Mouse (Mus musculus): ENCODE measurements around the gene Mgat1.
"Not testable (repeated sequence)": the region's sequence is repeated elsewhere in the genome, so short reads cannot be mapped to it uniquely, and the experiment has no call there.

The Mgat1 gene

DNA sequence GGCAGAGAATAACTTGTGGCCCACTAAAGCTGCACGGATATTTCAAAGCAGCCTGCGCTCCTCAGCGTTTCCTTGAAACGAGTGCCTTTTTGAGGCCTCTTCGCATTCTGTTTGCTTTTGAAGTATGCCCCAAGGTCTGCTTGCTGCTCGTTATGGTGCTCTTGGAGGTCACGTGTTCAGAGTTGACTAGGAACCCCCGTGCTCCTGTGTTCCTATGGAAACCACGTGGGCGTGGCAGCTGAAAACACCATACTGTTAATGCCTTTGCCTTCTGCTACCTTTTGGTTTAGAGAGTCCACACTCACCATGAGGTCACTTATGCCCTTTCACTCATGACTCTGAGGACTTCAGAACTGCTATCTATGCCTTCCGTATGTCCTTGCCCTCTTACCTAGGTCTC, 20.6 kb downstream of the Mgat1 start:
- DNase-seq (ENCODE audit: low read depth), result no peak

DNA sequence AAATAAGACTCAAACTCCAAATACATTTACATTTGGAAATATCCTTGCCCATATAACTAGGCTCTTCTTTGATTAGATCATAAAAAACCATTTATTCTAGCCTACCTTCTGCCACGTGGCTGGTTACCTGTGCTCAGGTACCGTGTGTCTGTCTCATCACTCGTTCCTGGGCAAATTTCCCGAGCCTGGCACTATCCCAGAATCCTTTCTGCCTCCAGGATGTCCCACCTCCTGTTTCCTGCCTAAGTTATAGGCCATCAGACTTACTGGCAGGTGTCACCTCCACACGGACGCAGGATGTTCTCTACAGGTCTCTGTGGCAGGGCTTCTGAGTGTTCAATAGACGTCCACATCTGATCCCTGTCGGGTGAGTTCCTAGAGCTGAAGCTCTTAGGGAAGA, 21.1 kb downstream of the Mgat1 start:
- DNase-seq (ENCODE audit: low read depth), result no peak

DNA sequence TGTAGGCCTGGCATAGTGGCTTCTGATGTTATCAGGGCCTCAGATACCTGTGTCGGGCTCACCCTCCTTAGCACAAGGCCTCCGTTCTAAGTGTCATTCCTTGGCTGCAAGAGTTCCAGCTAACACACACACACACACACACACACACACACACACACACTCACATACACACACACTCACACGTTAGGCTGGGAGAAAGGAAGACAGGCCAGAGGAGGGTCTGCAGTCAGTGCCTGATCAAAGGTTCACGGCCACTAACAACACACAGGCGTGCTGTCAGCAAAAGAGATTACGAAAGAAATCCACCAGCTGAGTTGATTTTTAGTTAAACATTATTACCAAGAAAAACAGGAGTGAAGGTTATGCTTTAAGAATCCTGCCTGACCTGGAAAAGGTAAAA, 22.7 kb downstream of the Mgat1 start:
- DNase-seq (ENCODE audit: low read depth), result no peak

DNA sequence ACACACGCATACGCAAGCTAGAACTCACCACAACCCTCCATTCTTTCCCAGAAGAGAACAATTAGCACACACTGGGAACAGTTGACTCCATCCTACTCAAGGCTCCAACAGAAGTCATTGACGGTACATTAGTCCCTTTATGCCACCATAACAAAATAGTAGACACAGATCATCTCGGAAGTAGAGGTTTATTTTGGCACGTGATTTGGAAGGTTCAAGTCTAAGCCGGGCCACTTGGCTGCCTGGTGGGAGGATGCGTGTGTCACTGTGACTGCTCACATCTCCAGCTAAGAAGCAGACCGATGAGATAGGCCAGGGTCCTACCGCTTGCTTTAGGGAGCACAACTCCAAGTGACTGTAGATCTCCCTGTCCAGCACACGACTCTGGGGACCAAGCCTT, 23.3 kb downstream of the Mgat1 start:
- DNase-seq (ENCODE audit: low read depth), result no peak

DNA sequence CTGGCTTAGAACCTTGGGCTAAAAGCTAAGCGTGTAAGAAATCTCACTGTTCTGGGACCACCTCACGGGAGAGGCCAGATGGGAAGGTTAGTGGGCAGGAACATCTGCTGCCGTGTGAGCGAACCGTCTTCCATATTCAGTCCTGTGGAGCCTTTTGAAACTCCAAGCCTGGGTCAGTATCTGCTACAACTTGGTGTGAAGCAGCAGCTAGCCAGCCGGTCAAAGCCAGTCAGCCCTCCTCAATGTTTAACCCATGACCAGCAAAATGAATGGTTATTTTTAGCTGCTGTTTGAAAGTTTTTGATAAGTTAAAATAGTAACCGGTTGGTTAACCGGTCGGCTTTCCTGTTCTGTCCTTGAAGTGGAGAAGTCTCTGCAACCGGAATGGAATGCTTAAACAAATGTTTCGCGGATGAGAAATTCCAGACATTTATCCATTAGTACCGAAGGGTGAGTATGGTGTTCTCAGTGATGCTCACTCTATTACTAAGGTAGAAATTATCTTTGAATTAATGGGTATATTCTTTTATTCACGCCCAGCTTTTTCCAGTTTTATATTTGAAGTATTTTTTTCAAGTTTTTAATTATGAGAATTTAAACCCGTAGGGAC, 24.1 kb downstream of the Mgat1 start:
- no peak for DNase-seq (ENCODE audit: low read depth)

DNA sequence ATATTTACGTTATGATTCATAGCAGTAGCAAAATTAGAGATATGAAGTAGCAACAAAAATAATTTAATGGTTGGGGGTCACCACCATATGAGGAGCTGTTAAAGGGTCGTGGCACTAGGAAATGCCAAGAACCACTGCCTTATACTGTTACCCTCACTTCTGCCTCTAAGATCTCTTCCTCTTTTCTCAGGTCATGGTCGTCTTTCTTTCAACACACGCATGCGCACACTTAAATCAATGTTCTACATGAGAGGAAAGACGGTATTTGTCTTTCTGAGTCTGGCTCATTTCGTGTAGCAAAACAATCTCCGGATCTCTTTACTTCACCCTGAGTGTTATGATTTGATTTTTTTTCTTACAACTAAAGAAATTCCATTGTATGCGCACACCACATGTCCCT, 25.8 kb downstream of the Mgat1 start:
- no peak for DNase-seq (ENCODE audit: low read depth)

DNA sequence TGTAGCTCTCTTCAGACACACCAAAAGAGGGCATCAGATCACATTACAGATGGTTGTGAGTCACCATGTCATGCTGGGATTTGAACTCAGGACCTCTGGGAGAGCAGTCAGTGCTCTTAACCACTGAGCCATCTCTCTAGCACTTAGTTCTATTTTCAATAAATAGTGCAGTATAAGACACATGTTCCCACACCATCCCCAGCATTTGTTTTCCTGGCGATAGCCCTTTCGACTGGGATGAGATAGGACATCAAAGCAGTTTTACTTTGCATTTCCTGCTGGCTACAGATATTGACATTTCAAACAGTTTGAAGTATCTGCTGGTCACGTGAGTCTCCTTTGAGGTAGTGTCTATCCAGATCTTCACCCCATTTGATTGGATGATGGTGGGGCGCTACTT, 26.4 kb downstream of the Mgat1 start:
- DNase-seq (ENCODE audit: low read depth), result no peak

DNA sequence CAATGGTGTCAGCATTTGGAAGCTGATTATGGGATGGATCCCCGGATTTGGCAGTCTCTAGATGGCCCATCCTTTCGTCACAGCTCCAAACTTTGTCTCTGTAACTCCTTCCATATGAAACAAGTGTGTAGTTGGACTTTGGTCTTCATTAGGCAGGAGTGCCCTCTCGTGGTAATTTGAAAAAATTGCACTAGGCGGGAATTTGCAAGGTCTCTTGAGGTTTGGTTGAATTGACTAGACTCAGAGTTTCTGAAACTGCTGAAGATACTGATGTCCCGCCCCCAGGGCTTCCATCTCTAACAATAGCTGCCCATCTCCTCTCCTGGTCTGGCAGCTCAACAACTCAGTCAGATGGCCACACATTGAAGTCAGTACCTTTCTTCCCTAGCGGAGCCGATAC, 27.3 kb downstream of the Mgat1 start:
- no peak for DNase-seq (ENCODE audit: low read depth)

DNA sequence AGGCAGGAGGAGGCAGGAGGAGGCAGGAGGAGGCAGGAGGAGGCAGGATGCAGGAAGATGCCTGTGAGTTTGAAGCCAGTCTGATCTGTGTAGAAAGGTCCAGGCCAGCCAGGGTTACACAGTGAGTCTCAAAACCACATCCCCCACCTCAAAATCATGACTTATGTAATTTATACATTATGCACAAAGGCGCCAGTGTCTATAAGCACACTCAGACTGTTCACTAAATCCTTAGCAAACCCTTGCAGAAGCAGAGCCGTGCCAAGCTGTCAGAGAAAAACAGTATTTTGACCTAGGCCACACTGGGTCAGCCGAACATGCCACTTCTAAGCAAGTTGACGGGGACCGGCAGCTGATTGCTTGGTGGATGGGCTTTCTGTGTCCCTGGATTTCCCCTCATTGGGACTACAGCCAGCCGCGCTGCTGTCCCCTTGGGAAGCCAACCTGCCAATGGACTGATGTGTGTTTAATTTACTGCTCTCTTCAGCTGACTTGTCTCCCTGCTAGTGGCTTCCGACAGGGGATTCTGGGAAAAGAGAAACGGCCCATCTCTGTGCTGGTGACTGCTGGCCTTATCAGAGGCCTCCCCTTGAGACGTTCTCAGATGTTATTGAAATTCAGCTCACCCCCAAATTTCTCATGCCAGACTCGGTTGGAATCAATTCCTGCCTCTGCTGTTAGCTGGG, 30.0 kb downstream of the Mgat1 start:
- no peak for DNase-seq (ENCODE audit: low read depth)

DNA sequence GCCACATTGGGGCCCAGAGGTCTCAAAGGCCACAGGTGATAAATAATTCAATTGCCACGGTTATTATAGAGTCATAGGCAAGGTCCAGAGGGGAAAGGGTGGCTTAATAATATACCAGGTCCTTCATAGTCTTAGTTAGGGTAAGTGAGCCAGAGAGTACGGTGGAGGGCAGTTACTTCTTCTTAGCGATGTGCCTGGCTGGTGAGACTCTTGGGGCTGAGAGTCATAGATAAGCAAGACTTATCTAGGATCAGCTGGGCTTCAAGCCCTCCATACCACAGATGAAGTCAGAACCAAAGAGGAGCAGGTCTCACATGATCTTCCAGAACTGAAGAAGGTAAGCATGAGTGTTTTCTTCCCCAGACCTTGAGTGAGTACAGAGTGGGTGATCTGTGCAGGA, 34.2 kb downstream of the Mgat1 start, which contains the start of gene Olfr1393:
Olfr1393 (plus strand) TSS at position 83 of the 400 bp plus-strand sequence.
- no peak for DNase-seq (ENCODE audit: low read depth)

DNA sequence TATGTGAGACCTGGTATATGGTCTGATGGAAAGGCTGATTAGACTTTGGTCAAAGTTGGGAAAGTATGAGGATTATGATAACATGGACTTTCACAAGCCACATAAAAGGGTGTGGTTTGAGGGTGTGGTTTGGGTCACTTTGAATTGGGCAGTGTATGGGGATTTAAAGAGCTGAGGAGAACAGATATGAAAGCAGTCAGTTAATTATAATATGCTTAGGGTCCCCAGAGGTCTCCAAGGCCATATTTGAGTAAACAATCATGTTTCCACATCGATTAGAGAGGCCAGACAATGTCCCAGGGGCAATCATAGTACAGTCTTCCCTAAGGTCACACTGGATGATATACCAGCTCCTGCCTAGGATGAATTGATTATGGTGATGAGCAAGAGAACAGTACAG, 41.0 kb downstream of the Mgat1 start, which contains the start of gene Olfr1392:
Olfr1392 (plus strand) TSS at position 301 of the 400 bp plus-strand sequence.
- DNase-seq (ENCODE audit: low read depth), result not testable (repeated sequence)

DNA sequence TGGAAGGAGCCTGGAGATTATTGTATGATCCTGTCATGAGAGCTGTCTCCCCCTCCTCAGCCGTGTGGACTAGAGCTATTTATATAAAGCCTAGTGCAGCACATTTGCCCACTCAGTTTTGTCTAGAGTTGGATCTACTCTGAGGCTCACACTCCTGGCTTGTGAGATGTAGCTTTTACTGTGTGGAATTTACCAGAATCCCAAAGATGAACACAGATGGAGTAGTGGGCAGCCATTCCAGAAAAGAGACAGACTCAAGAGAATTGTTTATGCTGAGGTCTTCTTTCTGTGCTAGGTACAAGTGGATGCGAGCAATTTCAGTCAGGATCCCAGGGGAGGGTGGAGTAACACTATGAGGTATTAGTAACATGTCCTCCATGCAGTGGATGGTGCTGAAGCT, 43.3 kb downstream of the Mgat1 start:
- no peak for DNase-seq (ENCODE audit: low read depth)

DNA sequence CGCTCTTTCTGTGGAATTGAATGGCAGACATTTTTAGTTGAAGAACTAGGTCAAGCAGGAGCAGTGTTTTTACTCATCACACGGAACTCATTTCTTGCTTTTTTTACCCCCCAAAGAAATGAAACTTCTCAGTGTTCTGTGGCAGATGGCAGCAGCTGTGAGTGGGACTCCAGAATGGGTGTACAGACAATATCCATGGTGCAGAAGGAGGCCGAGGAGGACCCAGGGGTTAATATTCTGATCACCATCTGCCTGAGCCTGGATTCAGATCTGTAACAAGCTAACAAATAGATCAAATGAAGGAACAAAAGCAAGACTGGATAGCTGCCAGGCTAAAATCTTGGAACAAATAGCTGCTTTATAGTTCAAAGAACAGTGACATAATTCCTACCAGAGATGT, 48.8 kb downstream of the Mgat1 start:
- DNase-seq (ENCODE audit: low read depth), result no peak

DNA sequence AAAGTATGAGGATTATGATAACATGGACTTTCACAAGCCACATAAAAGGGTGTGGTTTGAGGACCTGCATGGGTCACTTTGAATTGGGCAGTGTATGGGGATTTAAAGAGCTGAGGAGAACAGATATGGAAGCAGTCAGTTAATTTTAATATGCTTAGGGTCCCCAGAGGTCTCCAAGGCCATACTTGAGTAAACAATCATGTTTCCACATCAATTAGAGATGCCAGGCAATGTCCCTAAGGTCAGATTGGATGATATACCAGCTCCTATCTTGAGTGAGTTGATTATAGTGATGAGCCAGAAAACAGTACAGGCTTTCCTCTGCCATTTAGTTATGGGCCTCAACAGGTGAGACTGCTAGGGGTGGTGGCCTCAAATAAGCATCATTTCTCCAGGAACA, 60.5 kb downstream of the Mgat1 start, which contains the start of gene Olfr10:
Olfr10 (plus strand) TSS at position 301 of the 400 bp plus-strand sequence.
- DNase-seq (ENCODE audit: low read depth), result no peak

DNA sequence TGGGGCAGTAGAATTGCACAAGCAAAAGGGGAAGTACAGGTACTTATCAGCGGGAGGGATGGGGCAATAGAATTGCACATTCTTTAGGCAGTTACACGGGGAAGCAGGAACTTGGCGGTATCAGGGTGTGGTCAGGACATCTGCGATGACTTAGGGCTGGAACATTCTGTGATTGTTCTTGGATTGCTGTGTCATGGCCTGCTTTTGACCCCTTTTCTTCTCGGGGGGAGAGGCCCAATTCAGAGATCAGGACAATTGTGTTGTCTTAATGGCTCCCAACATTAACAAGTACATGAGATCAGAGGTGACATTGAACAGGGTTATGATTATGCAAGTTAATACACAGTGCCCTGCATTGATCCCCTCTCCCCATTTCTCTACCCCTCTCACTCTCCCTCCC, 64.6 kb downstream of the Mgat1 start:
- not testable (repeated sequence) for DNase-seq (ENCODE audit: low read depth)

Measured in fibroblast of lung, adult 2 months (primary cell).